Mouse (Mus musculus) neutrophil, adult 59 days (primary cell): ENCODE results near the gene Olfr370. TPM values are rescaled to one million over a fixed set of nuclear protein-coding genes. Genes with fewer than 3 reads are reported as not detected.

ENCODE experiments used
- total RNA-seq, 2 experiments: library from RNA; stranded (reverse); gene quantifications; 1 replicate in 1 of 2; 2 replicates in 1 of 2; pipeline ENCODE4 v1.2.4; 2023

Olfr370 gene
- total RNA-seq: not detected

DNA sequence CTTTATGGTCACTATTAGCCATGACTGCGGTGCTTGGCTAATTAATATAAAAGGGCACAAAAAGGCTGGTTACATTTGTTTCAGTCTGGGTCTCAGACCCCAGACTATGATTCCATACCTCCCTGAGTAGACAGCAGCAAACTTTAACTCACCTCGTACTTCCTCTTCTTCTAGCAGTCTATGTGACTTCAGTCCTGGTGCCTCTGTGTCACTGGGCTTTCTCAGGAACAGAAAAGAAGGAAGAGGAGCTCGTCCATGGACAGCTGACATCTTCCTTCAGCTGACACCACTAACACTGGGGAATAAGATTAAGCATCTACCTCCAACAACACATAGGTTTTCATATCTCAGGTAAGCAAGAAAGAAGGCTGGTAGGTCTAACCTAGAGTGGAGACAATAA lies at the start of gene Olfr370:
Gene Olfr370, plus strand, starts transcription at position 45 of the 400 bp plus-strand sequence.

DNA sequence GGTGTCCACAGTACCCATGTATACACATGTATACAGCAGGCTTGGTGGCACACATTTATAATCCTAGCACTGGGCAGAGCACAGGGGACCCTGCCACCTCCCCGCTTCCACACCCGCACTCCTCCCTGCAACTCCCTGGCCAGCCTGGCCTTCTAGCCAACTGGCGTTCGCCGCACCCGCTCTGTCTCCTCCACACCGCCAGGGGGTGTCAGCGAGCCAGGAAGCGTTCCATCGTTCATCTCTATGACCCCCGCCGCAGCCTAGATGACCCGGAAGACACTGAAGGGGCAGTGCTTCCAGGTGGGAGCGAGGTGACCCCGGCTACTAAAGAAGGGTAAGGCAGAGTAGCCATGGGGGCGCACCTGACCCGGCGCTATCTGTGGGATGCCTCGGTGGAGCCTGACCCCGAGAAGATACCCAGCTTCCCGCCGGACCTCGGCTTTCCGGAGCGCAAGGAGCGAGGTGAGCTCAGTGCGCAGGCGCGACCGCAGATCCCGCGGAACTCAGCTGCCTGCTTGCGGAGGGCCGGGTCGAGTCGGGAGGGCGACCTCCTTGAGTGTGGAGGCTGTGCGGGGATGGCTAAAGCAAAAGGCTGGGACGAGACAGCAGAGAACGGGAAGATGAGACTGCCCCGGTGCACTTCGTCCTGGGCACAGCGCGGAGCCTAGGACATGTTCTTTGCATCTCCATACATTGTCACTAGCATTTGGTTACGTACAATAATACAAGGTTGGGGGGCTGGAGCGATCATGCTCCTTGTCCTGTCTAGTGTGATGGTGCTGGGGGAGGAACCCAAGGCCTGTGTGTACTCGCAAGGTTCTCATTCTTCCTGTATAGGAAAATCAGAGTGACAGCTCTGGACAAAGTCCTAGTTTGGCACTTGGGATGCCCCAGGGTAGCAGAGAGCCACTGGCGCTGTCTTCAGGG lies 31.2 kb downstream of the Olfr370 start, which contains the start of gene Ndufb7:
Gene Ndufb7, plus strand, starts transcription at position 203 of the 927 bp plus-strand sequence.

Other genes with a start within 250 kb of the Olfr370 start
- gene Ucp1, start 245.4 kb upstream of the Olfr370 start, total RNA-seq: not detected
- gene Elmod2, start 203.3 kb upstream of the Olfr370 start, total RNA-seq: 10 to 100 TPM; 10.5 to 10.6 TPM
- not detected for gene Mgat4d, start 187.3 kb upstream of the Olfr370 start, total RNA-seq
- gene Clgn, start 145.9 kb upstream of the Olfr370 start, total RNA-seq: under 1 TPM in 1 of 2 experiments, not detected in 1; 0.11 TPM
- 10 to 100 TPM; 11.6 to 20.2 TPM for gene Scoc, start 77.4 kb upstream of the Olfr370 start, total RNA-seq
- gene Ndufb7, start 30.9 kb downstream of the Olfr370 start, total RNA-seq: 100 to 1,000 TPM; 132 to 133 TPM
- 100 to 1,000 TPM; 368 to 417 TPM for gene Tecr, start 72.2 kb downstream of the Olfr370 start, total RNA-seq
- 10 to 100 TPM; 55.9 to 68.5 TPM for gene Dnajb1, start 72.4 kb downstream of the Olfr370 start, total RNA-seq
- gene Gipc1, start 116.9 kb downstream of the Olfr370 start, total RNA-seq: 10 to 100 TPM; 24.7 to 30.3 TPM
- gene Ptger1, start 130.9 kb downstream of the Olfr370 start, total RNA-seq: under 1 TPM; 0.20 to 0.29 TPM
- gene Pkn1, start 163.4 kb downstream of the Olfr370 start, total RNA-seq: 100 to 1,000 TPM; 270 to 275 TPM
- gene Ddx39, start 179.4 kb downstream of the Olfr370 start, total RNA-seq: 10 to 100 TPM; 47.6 to 48.4 TPM
- 100 to 1,000 TPM; 678 to 747 TPM for gene Adgre5, start 205.5 kb downstream of the Olfr370 start, total RNA-seq